Mouse (Mus musculus) midbrain, embryonic 14.5 days (tissue): Measurements from ENCODE around the gene Plekhm3. TPM values are rescaled to one million over a fixed set of nuclear protein-coding genes. Genes with fewer than 3 reads are reported as not detected.

Experiments used
- ATAC-seq: fragments of 200-750 bp; cut with Nextera tagmentation; 2 replicates; pipeline ENCODE4 v1.8.0; 2017; ENCODE audit warnings: moderate number of reproducible peaks, moderate library complexity; ENCODE audit not compliant: low FRiP score, low TSS enrichment
- DNase-seq: peaks from one replicate; pipeline ENCODE4 v3.0.0-alpha.2; 2015
- H3K27ac ChIP-seq: fragments of 300-500 bp; sonication (generic); replicated peaks from 2 replicates; pipeline ENCODE4 v1.5.1; 2014; ENCODE audit warnings: mild to moderate bottlenecking, low read depth, low read length, moderate library complexity
- H3K27me3 ChIP-seq: fragments of 300-500 bp; sonication (generic); 2 replicates; pipeline ENCODE4 v1.6.1; 2014; ENCODE audit warnings: low read length, control low read depth, mixed read lengths; ENCODE audit not compliant: control insufficient read depth, insufficient read depth
- H3K36me3 ChIP-seq: fragments of 300-500 bp; sonication (generic); 2 replicates; pipeline ENCODE4 v1.6.1; 2014; ENCODE audit warnings: low read length, control low read depth; ENCODE audit not compliant: control insufficient read depth, insufficient read depth
- H3K4me1 ChIP-seq: fragments of 300-500 bp; sonication (generic); 2 replicates; pipeline ENCODE4 v1.6.1; 2014; ENCODE audit warnings: mild to moderate bottlenecking, antibody characterized with exemption, low read length, control low read depth; ENCODE audit not compliant: control insufficient read depth, insufficient read depth
- H3K4me2 ChIP-seq: fragments of 300-500 bp; sonication (generic); 2 replicates; pipeline ENCODE4 v1.6.1; 2014; ENCODE audit warnings: mild to moderate bottlenecking, low read length, moderate library complexity
- H3K4me3 ChIP-seq: fragments of 300-500 bp; sonication (generic); replicated peaks from 2 replicates; pipeline ENCODE4 v1.5.1; 2014; ENCODE audit warnings: low read depth, low read length
- H3K9ac ChIP-seq: fragments of 300-500 bp; sonication (generic); replicated peaks from 2 replicates; pipeline ENCODE4 v1.6.1; 2014; ENCODE audit warnings: mild to moderate bottlenecking, low read length, moderate library complexity
- H3K9me3 ChIP-seq: fragments of 300-500 bp; sonication (generic); 2 replicates; pipeline ENCODE4 v1.6.1; 2016; ENCODE audit warnings: low read length, control low read depth, mixed read lengths; ENCODE audit not compliant: control insufficient read depth
- WGBS: fragments of 180-500 bp; shearing (Covaris S2); extraction: QIAGEN DNeasy Blood & Tissue Kit; methylation state at CpG from one replicate; pipeline ENCODE4 v1.1.7; 2014; 5-methylcytosine and 5-hydroxymethylcytosine counted together
- polyA plus RNA-seq: library from polyadenylated mRNA; unstranded; fragments of >200 nt; fragmentation: Nextera tagmentation; extraction: Ambion mirVana; gene quantifications from 2 replicates; pipeline ENCODE4 v1.2.1, GENCODE M21; 2014

Gene Plekhm3
- polyA plus RNA-seq, 1 experiment from 2014 or later, result 11.7 TPM

- Histone ChIP-seq H3K27ac (no peak overlapping the region), H3K4me2 (no peak overlapping the region), H3K9ac (no peak overlapping the region), H3K4me3 (no peak overlapping the region), H3K27me3 (no peaks in the 10 kb centered on the region), H3K4me1 (no peaks in the 10 kb centered on the region), H3K9me3 (no peaks in the 10 kb centered on the region), H3K36me3 (no peaks in the 10 kb centered on the region)
- ATAC-seq (no peak), DNase-seq (no peak)
- 80% methylated on average over 4 of the region's 4 CpGs for WGBS
Observed at GRCm38 (mm10) chr1:64773305-64773704, 183.3 kb downstream of the Plekhm3 start.

GRCm38 (mm10) chr1:64770169-64770568 is 186.5 kb downstream of the Plekhm3 start:
- H3K4me2 ChIP-seq, result no peak overlapping the region
- no peak overlapping the region for H3K27ac ChIP-seq
- WGBS, result 59% methylated on average over 6 of the region's 6 CpGs
- ATAC-seq (no peak), DNase-seq (no peak)
- no peaks in the 10 kb centered on the region for H3K36me3 ChIP-seq
- H3K27me3 ChIP-seq, result no peaks in the 10 kb centered on the region
- H3K4me1 ChIP-seq, result no peaks in the 10 kb centered on the region
- H3K9me3 ChIP-seq, result no peaks in the 10 kb centered on the region
- no peak overlapping the region for H3K4me3 ChIP-seq
- no peak overlapping the region for H3K9ac ChIP-seq

DNA sequence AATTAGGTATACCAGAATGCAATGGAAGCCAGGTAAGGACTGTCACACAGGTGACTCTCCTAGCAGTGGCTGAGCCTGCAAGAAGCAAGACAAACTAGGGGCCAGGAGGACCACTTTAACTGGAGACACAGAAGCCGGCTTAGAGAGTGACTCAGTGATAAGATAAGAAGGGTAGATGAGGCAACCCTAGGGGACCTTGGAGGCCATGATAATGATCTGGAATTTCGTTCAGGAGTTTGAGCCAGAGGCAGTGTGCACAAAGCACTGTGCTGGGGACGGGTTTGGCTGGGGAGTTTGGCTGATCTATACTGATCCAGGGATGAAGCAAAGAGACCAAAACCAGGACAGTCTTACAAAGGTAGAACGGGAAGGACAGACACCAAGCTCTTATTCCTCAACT is 195.0 kb downstream of the Plekhm3 start:
- Histone ChIP-seq H3K27ac (no peak overlapping the region), H3K27me3 (no peaks in the 10 kb centered on the region), H3K9ac (no peak overlapping the region), H3K4me1 (no peaks in the 10 kb centered on the region), H3K4me3 (no peak overlapping the region), H3K36me3 (no peaks in the 10 kb centered on the region), H3K9me3 (no peaks in the 10 kb centered on the region), H3K4me2 (no peak overlapping the region)
- DNase-seq, result no peak
- no peak for ATAC-seq
- 86% methylated on average over 4 of the region's 4 CpGs for WGBS

DNA sequence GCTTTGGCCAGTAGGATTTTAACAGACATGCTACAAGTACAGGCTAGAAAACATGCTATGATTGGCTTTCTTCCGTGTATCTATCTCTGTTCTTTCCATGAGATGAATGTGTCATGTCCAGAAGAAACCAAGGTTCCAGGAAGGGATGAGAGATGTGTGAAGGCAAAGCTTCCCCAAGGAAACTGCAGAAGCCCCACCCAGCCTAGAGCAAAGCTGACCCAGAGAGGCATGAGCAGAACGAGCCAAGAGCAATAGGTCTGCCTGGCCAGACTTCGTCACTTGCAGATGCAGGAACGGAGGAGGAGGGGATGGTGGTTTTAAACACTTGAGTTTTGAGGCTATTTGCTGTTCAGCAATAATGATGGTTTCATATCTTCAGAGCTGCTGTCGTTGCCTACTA is 198.9 kb downstream of the Plekhm3 start:
- H3K9me3 ChIP-seq, result no peaks in the 10 kb centered on the region
- 88% methylated on average over 5 of the region's 5 CpGs for WGBS
- no peak overlapping the region for H3K4me3 ChIP-seq
- H3K4me1 ChIP-seq, result no peaks in the 10 kb centered on the region
- no peaks in the 10 kb centered on the region for H3K36me3 ChIP-seq
- no peak overlapping the region for H3K9ac ChIP-seq
- no peaks in the 10 kb centered on the region for H3K27me3 ChIP-seq
- ATAC-seq (no peak), DNase-seq (no peak)
- H3K27ac ChIP-seq, result no peak overlapping the region
- H3K4me2 ChIP-seq, result no peak overlapping the region

- Histone ChIP-seq H3K9me3 (no peaks in the 10 kb centered on the region), H3K9ac (no peak overlapping the region), H3K4me1 (no peaks in the 10 kb centered on the region), H3K36me3 (no peaks in the 10 kb centered on the region), H3K4me2 (no peak overlapping the region), H3K27me3 (no peaks in the 10 kb centered on the region), H3K27ac (no peak overlapping the region), H3K4me3 (no peak overlapping the region)
- DNase-seq (no peak), ATAC-seq (no peak)
- WGBS, result 22% methylated on average over 2 of the region's 2 CpGs
Observed at GRCm38 (mm10) chr1:64757254-64757653, 199.4 kb downstream of the Plekhm3 start.

DNA sequence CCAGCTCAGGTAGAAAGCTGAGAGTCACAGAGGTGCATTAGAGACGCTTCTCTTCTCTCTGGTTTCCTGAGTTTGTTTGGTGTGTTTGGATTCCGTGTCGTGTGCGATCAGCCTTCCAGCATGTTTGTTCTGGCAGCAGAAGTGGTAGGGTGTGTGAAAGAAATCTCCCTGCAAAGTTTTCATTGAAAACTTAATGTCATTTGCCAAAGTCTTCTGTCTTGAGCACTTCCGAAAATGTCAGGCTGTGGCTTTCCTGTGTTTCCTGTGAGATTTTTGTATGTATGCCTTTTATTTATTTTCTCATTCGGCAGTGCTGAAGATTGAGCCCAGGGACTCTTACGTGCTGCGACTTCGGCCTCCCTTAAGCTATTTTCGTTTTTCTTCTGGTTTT is 200.0 kb downstream of the Plekhm3 start:
- DNase-seq (no peak), ATAC-seq (no peak)
- no peak overlapping the region for H3K27ac ChIP-seq
- H3K4me2 ChIP-seq, result no peak overlapping the region
- H3K27me3 ChIP-seq, result no peaks in the 10 kb centered on the region
- H3K4me1 ChIP-seq, result no peaks in the 10 kb centered on the region
- no peaks in the 10 kb centered on the region for H3K9me3 ChIP-seq
- no peaks in the 10 kb centered on the region for H3K36me3 ChIP-seq
- no peak overlapping the region for H3K9ac ChIP-seq
- H3K4me3 ChIP-seq, result no peak overlapping the region
- WGBS, result 85% methylated on average over 10 of the region's 10 CpGs

DNA sequence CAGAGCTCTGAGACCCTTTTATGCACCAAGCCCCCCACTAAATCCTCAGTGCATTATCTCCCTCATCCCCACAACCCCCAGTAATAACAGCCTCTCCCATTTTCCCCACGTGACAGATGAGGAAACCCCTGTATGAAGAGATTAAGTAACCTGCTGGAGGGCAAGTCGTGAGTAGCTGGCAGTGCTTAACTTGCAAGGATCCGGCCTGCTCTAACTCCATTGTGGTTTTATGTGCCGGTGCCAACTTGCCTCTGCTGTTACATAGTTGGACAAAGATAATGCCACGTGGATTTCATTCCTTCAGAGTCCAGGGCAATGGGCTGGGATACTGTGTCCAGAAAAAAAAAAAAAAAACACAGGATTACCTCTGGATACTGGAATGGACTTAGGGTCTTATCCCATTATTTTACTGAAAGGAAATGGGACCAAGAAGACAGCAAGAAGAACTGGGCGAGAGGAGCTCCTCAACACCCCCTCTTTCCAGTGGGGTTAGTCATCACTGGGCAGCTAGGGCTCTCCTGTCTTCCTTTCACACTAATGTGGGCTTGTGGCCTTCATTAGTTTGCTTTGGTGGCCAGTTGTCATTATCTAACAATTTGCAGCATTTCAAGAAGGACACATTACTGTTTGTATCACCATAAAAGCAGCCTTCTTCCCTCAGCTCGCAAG is 200.5 kb downstream of the Plekhm3 start:
- Histone ChIP-seq H3K4me2 (no peak overlapping the region), H3K27ac (no peak overlapping the region), H3K9me3 (no peaks in the 10 kb centered on the region), H3K4me3 (no peak overlapping the region), H3K4me1 (no peaks in the 10 kb centered on the region), H3K36me3 (no peaks in the 10 kb centered on the region), H3K9ac (no peak overlapping the region), H3K27me3 (no peaks in the 10 kb centered on the region)
- DNase-seq (no peak), ATAC-seq (no peak)
- 71% methylated on average over 7 of the region's 7 CpGs for WGBS

- no peak for ATAC-seq
- H3K9ac ChIP-seq, result no peak overlapping the region
- H3K36me3 ChIP-seq, result no peaks in the 10 kb centered on the region
- no peak overlapping the region for H3K4me3 ChIP-seq
- no peaks in the 10 kb centered on the region for H3K9me3 ChIP-seq
- WGBS, result 93% methylated on average over 5 of the region's 5 CpGs
- H3K4me2 ChIP-seq, result no peak overlapping the region
- no peak for DNase-seq
- no peaks in the 10 kb centered on the region for H3K27me3 ChIP-seq
- H3K27ac ChIP-seq, result no peak overlapping the region
- H3K4me1 ChIP-seq, result no peaks in the 10 kb centered on the region
Observed at GRCm38 (mm10) chr1:64754658-64755057, 202.0 kb downstream of the Plekhm3 start.

DNA sequence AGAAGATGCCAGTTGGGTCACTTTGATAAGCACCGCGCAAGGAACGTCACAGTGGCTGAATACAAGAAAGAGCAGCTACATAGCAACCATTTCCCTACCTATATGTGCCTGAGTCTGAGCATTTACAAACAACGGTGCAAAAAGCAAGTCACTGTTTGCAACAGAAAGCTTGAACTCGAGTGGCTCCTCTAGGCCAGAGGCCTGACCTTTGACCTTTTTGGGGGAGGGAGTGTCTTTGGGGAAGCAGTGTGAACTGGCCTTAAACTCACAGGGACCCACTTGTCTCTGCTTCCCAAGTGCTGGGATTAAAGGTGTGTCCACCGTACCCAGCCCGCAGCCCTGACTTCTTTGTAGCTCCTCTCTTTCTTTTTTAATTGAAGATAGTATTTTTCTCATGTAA is 203.0 kb downstream of the Plekhm3 start:
- WGBS, result 77% methylated on average over 7 of the region's 7 CpGs
- Histone ChIP-seq H3K4me2 (no peak overlapping the region), H3K4me3 (no peak overlapping the region), H3K36me3 (no peaks in the 10 kb centered on the region), H3K4me1 (no peaks in the 10 kb centered on the region), H3K27me3 (no peaks in the 10 kb centered on the region), H3K9ac (no peak overlapping the region), H3K27ac (no peak overlapping the region), H3K9me3 (no peaks in the 10 kb centered on the region)
- ATAC-seq (no peak), DNase-seq (no peak)
